Mouse (Mus musculus) liver, embryonic 13.5 days (tissue): ENCODE measurements at regions not wholly inside any gene's neighbourhood (a gene's known extent, or its start where the extent isn't known, plus 50 kb on each side); places are given as distances from the start of the nearest gene placed in this dataset.

Experiments
- ATAC-seq: fragments of 200-750 bp; cut with Nextera tagmentation; 2 replicates; pipeline ENCODE4 v1.8.0; 2017; ENCODE audit warnings: low read depth, mild to moderate bottlenecking, moderate number of reproducible peaks, moderate library complexity
- DNase-seq: peaks from one replicate; pipeline ENCODE4 v3.0.0; 2022
- H3K27ac ChIP-seq: fragments of 300-500 bp; sonication (generic); 2 replicates; pipeline ENCODE4 v1.5.1; 2015; ENCODE audit warnings: moderate library complexity, mild to moderate bottlenecking, inconsistent platforms
- H3K27me3 ChIP-seq: fragments of 300-500 bp; sonication (generic); 2 replicates; pipeline ENCODE4 v1.6.1; 2015; ENCODE audit warnings: mild to moderate bottlenecking, inconsistent platforms
- H3K36me3 ChIP-seq: fragments of 300-500 bp; sonication (generic); 2 replicates; pipeline ENCODE4 v1.6.1; 2015; ENCODE audit warnings: mild to moderate bottlenecking, inconsistent platforms
- H3K4me1 ChIP-seq: fragments of 300-500 bp; sonication (generic); replicated peaks from 2 replicates; pipeline ENCODE4 v1.6.1; 2015; ENCODE audit warnings: inconsistent platforms
- H3K4me2 ChIP-seq: fragments of 300-500 bp; sonication (generic); 2 replicates; pipeline ENCODE4 v1.6.1; 2015; ENCODE audit warnings: inconsistent platforms, mild to moderate bottlenecking, moderate library complexity
- H3K4me3 ChIP-seq: fragments of 300-500 bp; sonication (generic); replicated peaks from 2 replicates; pipeline ENCODE4 v1.5.1; 2015; ENCODE audit warnings: mild to moderate bottlenecking, inconsistent platforms
- H3K9ac ChIP-seq: fragments of 300-500 bp; sonication (generic); 2 replicates; pipeline ENCODE4 v1.6.1; 2015; ENCODE audit warnings: mild to moderate bottlenecking, inconsistent platforms
- H3K9me3 ChIP-seq: fragments of 300-500 bp; sonication (generic); replicated peaks from 2 replicates; pipeline ENCODE4 v1.6.1; 2016; ENCODE audit warnings: inconsistent platforms
- WGBS: fragments of 180-500 bp; shearing (Covaris S2); methylation state at CpG from one replicate; pipeline ENCODE4 v1.1.7; 2015; ENCODE audit not compliant: insufficient replicate concordance; 5-methylcytosine and 5-hydroxymethylcytosine counted together

GRCm38 (mm10) chr15:63218393-63219060 is 626.5 kb downstream of the Gsdmc2 start:
- Histone ChIP-seq H3K4me1 (no peaks in the 10 kb centered on the region), H3K36me3 (no peaks in the 10 kb centered on the region), H3K9ac (no peak overlapping the region), H3K27ac (no peak overlapping the region), H3K9me3 (no peaks in the 10 kb centered on the region), H3K4me3 (no peak overlapping the region), H3K4me2 (no peak overlapping the region), H3K27me3 (no peaks in the 10 kb centered on the region)
- DNase-seq (no peak), ATAC-seq (no peak)
- 65% methylated on average over 2 of the region's 2 CpGs for WGBS

GRCm38 (mm10) chr15:63205150-63205549 is 639.8 kb downstream of the Gsdmc2 start:
- WGBS, result 70% methylated on average over 1 of the region's 1 CpGs

GRCm38 (mm10) chr15:63195031-63195430 is 649.9 kb downstream of the Gsdmc2 start:
- no peaks in the 10 kb centered on the region for H3K27me3 ChIP-seq
- H3K27ac ChIP-seq, result no peak overlapping the region
- H3K9me3 ChIP-seq, result no peaks in the 10 kb centered on the region
- 70% methylated on average over 2 of the region's 2 CpGs for WGBS
- H3K36me3 ChIP-seq, result no peaks in the 10 kb centered on the region
- DNase-seq, result no peak
- H3K4me3 ChIP-seq, result no peak overlapping the region
- no peak for ATAC-seq
- no peak overlapping the region for H3K4me2 ChIP-seq
- H3K4me1 ChIP-seq, result no peaks in the 10 kb centered on the region
- H3K9ac ChIP-seq, result no peak overlapping the region

More at GRCm38 (mm10) chr15:63205150-63205549, 639.8 kb downstream of the Gsdmc2 start:
- ATAC-seq (no peak), DNase-seq (no peak)
- no peak overlapping the region for H3K4me2 ChIP-seq
- H3K27ac ChIP-seq, result no peak overlapping the region
- H3K4me3 ChIP-seq, result no peak overlapping the region
- H3K36me3 ChIP-seq, result no peaks in the 10 kb centered on the region
- H3K9ac ChIP-seq, result no peak overlapping the region
- H3K9me3 ChIP-seq, result no peaks in the 10 kb centered on the region
- no peaks in the 10 kb centered on the region for H3K4me1 ChIP-seq
- no peaks in the 10 kb centered on the region for H3K27me3 ChIP-seq

GRCm38 (mm10) chr15:63194492-63194797 is 650.5 kb downstream of the Gsdmc2 start:
- H3K36me3 ChIP-seq, result no peaks in the 10 kb centered on the region
- H3K9ac ChIP-seq, result no peak overlapping the region
- no peak overlapping the region for H3K27ac ChIP-seq
- no peak for ATAC-seq
- H3K27me3 ChIP-seq, result no peaks in the 10 kb centered on the region
- H3K4me3 ChIP-seq, result no peak overlapping the region
- H3K9me3 ChIP-seq, result no peaks in the 10 kb centered on the region
- 29% methylated on average over 1 of the region's 1 CpGs for WGBS
- DNase-seq, result no peak
- no peaks in the 10 kb centered on the region for H3K4me1 ChIP-seq
- no peak overlapping the region for H3K4me2 ChIP-seq

GRCm38 (mm10) chr15:63193617-63194491 is 651.1 kb downstream of the Gsdmc2 start:
- no peaks in the 10 kb centered on the region for H3K36me3 ChIP-seq
- 63% methylated on average over 2 of the region's 2 CpGs for WGBS
- H3K27me3 ChIP-seq, result no peaks in the 10 kb centered on the region
- ATAC-seq, result no peak
- no peak overlapping the region for H3K27ac ChIP-seq
- H3K4me1 ChIP-seq, result no peaks in the 10 kb centered on the region
- no peak for DNase-seq
- H3K9me3 ChIP-seq, result no peaks in the 10 kb centered on the region
- no peak overlapping the region for H3K4me2 ChIP-seq
- H3K4me3 ChIP-seq, result no peak overlapping the region
- H3K9ac ChIP-seq, result no peak overlapping the region

GRCm38 (mm10) chr15:63191731-63192130 is 653.2 kb downstream of the Gsdmc2 start:
- no peak for ATAC-seq
- 53% methylated on average over 2 of the region's 2 CpGs for WGBS
- no peak overlapping the region for H3K4me3 ChIP-seq

GRCm38 (mm10) chr15:63190086-63190485 is 654.9 kb downstream of the Gsdmc2 start:
- H3K4me2 ChIP-seq, result no peak overlapping the region
- no peaks in the 10 kb centered on the region for H3K4me1 ChIP-seq
- no peak overlapping the region for H3K9ac ChIP-seq
- no peaks in the 10 kb centered on the region for H3K36me3 ChIP-seq
- no peaks in the 10 kb centered on the region for H3K9me3 ChIP-seq
- H3K27ac ChIP-seq, result no peak overlapping the region
- 42% methylated on average over 2 of the region's 2 CpGs for WGBS
- H3K27me3 ChIP-seq, result no peaks in the 10 kb centered on the region
- DNase-seq (no peak), ATAC-seq (no peak)
- H3K4me3 ChIP-seq, result no peak overlapping the region

More at GRCm38 (mm10) chr15:63191731-63192130, 653.2 kb downstream of the Gsdmc2 start:
- DNase-seq, result no peak
- Histone ChIP-seq H3K4me2 (no peak overlapping the region), H3K36me3 (no peaks in the 10 kb centered on the region), H3K27me3 (no peaks in the 10 kb centered on the region), H3K9ac (no peak overlapping the region), H3K9me3 (no peaks in the 10 kb centered on the region), H3K4me1 (no peaks in the 10 kb centered on the region), H3K27ac (no peak overlapping the region)

- Histone ChIP-seq H3K9me3 (no peaks in the 10 kb centered on the region), H3K4me2 (no peak overlapping the region), H3K4me1 (0 out of 2 replicates have a peak, but pooled peaks cover 3% of the 10 kb centered on the region), H3K4me3 (no peak overlapping the region), H3K27ac (no peak overlapping the region), H3K9ac (no peak overlapping the region), H3K36me3 (no peaks in the 10 kb centered on the region), H3K27me3 (no peaks in the 10 kb centered on the region)
- DNase-seq (no peak), ATAC-seq (no peak)
These were observed 674.0 kb downstream of the Gsdmc2 start for GRCm38 (mm10) chr15:63171003-63171402.

- Histone ChIP-seq H3K4me2 (no peak overlapping the region), H3K27ac (no peak overlapping the region), H3K9ac (no peak overlapping the region), H3K9me3 (no peaks in the 10 kb centered on the region), H3K4me1 (0 out of 2 replicates have a peak, but pooled peaks cover 3% of the 10 kb centered on the region), H3K36me3 (no peaks in the 10 kb centered on the region), H3K4me3 (no peak overlapping the region), H3K27me3 (no peaks in the 10 kb centered on the region)
- ATAC-seq, result no peak
- 29% methylated on average over 1 of the region's 1 CpGs for WGBS
- DNase-seq, result no peak
These were observed 674.8 kb downstream of the Gsdmc2 start for GRCm38 (mm10) chr15:63170171-63170570.

- no peak for DNase-seq
- Histone ChIP-seq H3K27ac (no peak overlapping the region), H3K4me2 (no peak overlapping the region), H3K27me3 (no peaks in the 10 kb centered on the region), H3K4me3 (no peak overlapping the region), H3K4me1 (0 out of 2 replicates have a peak, but pooled peaks cover 3% of the 10 kb centered on the region), H3K9me3 (no peaks in the 10 kb centered on the region), H3K9ac (no peak overlapping the region), H3K36me3 (no peaks in the 10 kb centered on the region)
- no peak for ATAC-seq
These were observed 678.6 kb downstream of the Gsdmc2 start for GRCm38 (mm10) chr15:63166411-63166810.

- Histone ChIP-seq H3K36me3 (no peaks in the 10 kb centered on the region), H3K4me2 (no peak overlapping the region), H3K27ac (no peak overlapping the region), H3K9me3 (no peaks in the 10 kb centered on the region), H3K4me3 (no peak overlapping the region), H3K4me1 (no peaks in the 10 kb centered on the region), H3K27me3 (no peaks in the 10 kb centered on the region), H3K9ac (no peak overlapping the region)
- DNase-seq, result no peak
- 39% methylated on average over 6 of the region's 6 CpGs for WGBS
- no peak for ATAC-seq
These were observed 681.3 kb downstream of the Gsdmc2 start for GRCm38 (mm10) chr15:63163550-63164279.
